Mouse (Mus musculus) MEL (cell line): ENCODE results near the gene Dusp14. TPM values are rescaled to one million over a fixed set of nuclear protein-coding genes. Genes with fewer than 3 reads are reported as not detected.

Experiments used
- DNase-seq: peaks from one replicate; pipeline ENCODE4 v3.0.0; 2011; ENCODE audit warnings: low read depth, low spot score
- H3K27ac ChIP-seq: 2 replicates; pipeline ENCODE4 v1.5.1; 2012; ENCODE audit warnings: low read depth, mild to moderate bottlenecking, control low read depth, low read length, moderate library complexity; ENCODE audit not compliant: control insufficient read depth
- H3K27me3 ChIP-seq, 2 experiments: fragments of 150-350 bp in 1 of 2; sonication (generic) in 1 of 2; 2 replicates each; pipeline ENCODE4 v1.6.1; 2012; ENCODE audit warnings: low read length in 2 of 2, mild to moderate bottlenecking in 2 of 2, improper control_type of control experiment in 1 of 2, moderate library complexity in 1 of 2; ENCODE audit not compliant: insufficient read depth in 2 of 2, control insufficient read depth in 1 of 2
- H3K36me3 ChIP-seq, 2 experiments: 2 replicates each; pipeline ENCODE4 v1.6.1; 2012 to 2014; ENCODE audit warnings: low read length in 2 of 2, improper control_type of control experiment in 1 of 2, inconsistent platforms in 1 of 2, mild to moderate bottlenecking in 1 of 2; ENCODE audit not compliant: insufficient read depth in 2 of 2, control insufficient read depth in 1 of 2
- H3K4me1 ChIP-seq, 2 experiments: fragments of 150-350 bp in 1 of 2; sonication (generic) in 1 of 2; 2 replicates each; pipeline ENCODE4 v1.6.1; 2012; ENCODE audit warnings: low read length in 2 of 2, improper control_type of control experiment in 1 of 2, mild to moderate bottlenecking in 1 of 2; ENCODE audit not compliant: insufficient read depth in 2 of 2, control insufficient read depth in 1 of 2
- H3K4me3 ChIP-seq, 2 experiments: fragments of 150-350 bp in 1 of 2; sonication (generic) in 1 of 2; 2 replicates each; pipeline ENCODE4 v1.5.1; 2012; ENCODE audit warnings: low read depth in 2 of 2, low read length in 2 of 2, mild to moderate bottlenecking in 2 of 2, moderate library complexity in 2 of 2, control low read depth in 1 of 2, improper control_type of control experiment in 1 of 2; ENCODE audit not compliant: control insufficient read depth in 1 of 2, insufficient read depth in 1 of 2
- H3K79me2 ChIP-seq: 2 replicates; pipeline ENCODE4 v1.6.1; 2012; ENCODE audit warnings: mild to moderate bottlenecking, low read length, moderate library complexity; ENCODE audit not compliant: control insufficient read depth, poor library complexity, insufficient read depth
- H3K9ac ChIP-seq: 2 replicates; pipeline ENCODE4 v1.6.1; 2012; ENCODE audit warnings: low read depth, mild to moderate bottlenecking, control low read depth, low read length, moderate library complexity; ENCODE audit not compliant: control insufficient read depth, poor library complexity, severe bottlenecking
- H3K9me3 ChIP-seq: fragments of 150-350 bp; sonication (generic); replicated peaks from 2 replicates; pipeline ENCODE4 v1.6.1; 2012; ENCODE audit warnings: mild to moderate bottlenecking, low read length, improper control_type of control experiment, moderate library complexity; ENCODE audit not compliant: insufficient read depth
- CHD1 ChIP-seq: IDR thresholded peaks from 2 replicates; pipeline ENCODE4 v1.6.1; 2012; ENCODE audit warnings: low read depth, mild to moderate bottlenecking, inconsistent platforms, low read length, improper control_type of control experiment
- CTCF ChIP-seq, 3 experiments: IDR thresholded peaks in 2 of 3; conservative IDR thresholded peaks in 1 of 3; 2 replicates each; pipeline ENCODE4 v1.5.1; 2011 to 2012; ENCODE audit warnings: low read length in 3 of 3, low read depth in 2 of 3, mild to moderate bottlenecking in 2 of 3, improper control_type of control experiment in 1 of 3, inconsistent platforms in 1 of 3, mixed read lengths in 1 of 3, moderate library complexity in 1 of 3; ENCODE audit not compliant: control insufficient read depth in 1 of 3, insufficient read depth in 1 of 3, poor library complexity in 1 of 3, severe bottlenecking in 1 of 3
- ELF1 ChIP-seq: IDR thresholded peaks from 2 replicates; pipeline ENCODE4 v1.6.1; 2014; ENCODE audit warnings: low read depth, mild to moderate bottlenecking, inconsistent platforms, low read length, improper control_type of control experiment, moderate library complexity
- EP300 ChIP-seq, 2 experiments: IDR thresholded peaks; 2 replicates each; pipeline ENCODE4 v1.6.1; 2011; ENCODE audit warnings: improper control_type of control experiment in 2 of 2, low read length in 2 of 2, low read depth in 1 of 2, mild to moderate bottlenecking in 1 of 2
- ETS1 ChIP-seq: IDR thresholded peaks from 2 replicates; pipeline ENCODE4 v1.6.1; 2012; ENCODE audit warnings: low read depth, mild to moderate bottlenecking, inconsistent platforms, low read length, improper control_type of control experiment, moderate library complexity
- GABPA ChIP-seq: IDR thresholded peaks from 2 replicates; pipeline ENCODE4 v1.6.1; 2012; ENCODE audit warnings: low read depth, mild to moderate bottlenecking, inconsistent platforms, low read length, improper control_type of control experiment, moderate library complexity
- GATA1 ChIP-seq: IDR thresholded peaks from 2 replicates; pipeline ENCODE4 v1.6.1; 2011; ENCODE audit warnings: low read depth, low read length, improper control_type of control experiment
- HCFC1 ChIP-seq: IDR thresholded peaks from 2 replicates; pipeline ENCODE4 v1.6.1; 2012; ENCODE audit warnings: low read depth, mild to moderate bottlenecking, inconsistent platforms, low read length, improper control_type of control experiment, moderate library complexity
- JUND ChIP-seq: IDR thresholded peaks from 2 replicates; pipeline ENCODE4 v1.6.1; 2011; ENCODE audit warnings: low read depth, mild to moderate bottlenecking, improper control_type of control experiment, low read length
- MXI1 ChIP-seq: IDR thresholded peaks from 2 replicates; pipeline ENCODE4 v1.6.1; 2011; ENCODE audit warnings: mild to moderate bottlenecking, low read depth, low read length, improper control_type of control experiment
- MYB ChIP-seq: IDR thresholded peaks from 2 replicates; pipeline ENCODE4 v1.6.1; 2011; ENCODE audit warnings: mild to moderate bottlenecking, low read depth, low read length, improper control_type of control experiment
- MYC ChIP-seq: IDR thresholded peaks from 2 replicates; pipeline ENCODE4 v1.6.1; 2011; ENCODE audit warnings: low read depth, mild to moderate bottlenecking, low read length, improper control_type of control experiment, moderate library complexity
- NRF1 ChIP-seq: IDR thresholded peaks from 2 replicates; pipeline ENCODE4 v1.6.1; 2014; ENCODE audit warnings: low read depth, mild to moderate bottlenecking, inconsistent platforms, low read length, improper control_type of control experiment, moderate library complexity; ENCODE audit not compliant: poor library complexity, insufficient read depth, severe bottlenecking
- POLR2AphosphoS2 ChIP-seq: IDR thresholded peaks from 2 replicates; pipeline ENCODE4 v1.6.1; 2011; ENCODE audit warnings: low read length, improper control_type of control experiment
- RAD21 ChIP-seq: IDR thresholded peaks from 2 replicates; pipeline ENCODE4 v1.6.1; 2011; ENCODE audit warnings: mild to moderate bottlenecking, low read depth, low read length, improper control_type of control experiment
- SMC3 ChIP-seq: IDR thresholded peaks from 2 replicates; pipeline ENCODE4 v1.6.1; 2011; ENCODE audit warnings: low read depth, low read length, improper control_type of control experiment
- TAL1 ChIP-seq: IDR thresholded peaks from 2 replicates; pipeline ENCODE4 v1.6.1; 2012; ENCODE audit warnings: mild to moderate bottlenecking, inconsistent platforms, low read length, moderate library complexity, mixed read lengths
- TBP ChIP-seq: IDR thresholded peaks from 2 replicates; pipeline ENCODE4 v1.8.0; 2011; ENCODE audit warnings: low read depth, low read length, improper control_type of control experiment
- TCF12 ChIP-seq: IDR thresholded peaks from 2 replicates; pipeline ENCODE4 v1.6.1; 2014; ENCODE audit warnings: low read depth, mild to moderate bottlenecking, inconsistent platforms, low read length, improper control_type of control experiment, moderate library complexity
- UBTF ChIP-seq: IDR thresholded peaks from 2 replicates; pipeline ENCODE4 v1.6.1; 2012; ENCODE audit warnings: low read depth, mild to moderate bottlenecking, inconsistent platforms, low read length, improper control_type of control experiment, moderate library complexity, borderline replicate concordance; ENCODE audit not compliant: insufficient read depth
- ZC3H11A ChIP-seq: IDR thresholded peaks from 2 replicates; pipeline ENCODE4 v1.6.1; 2012; ENCODE audit warnings: low read depth, mild to moderate bottlenecking, inconsistent platforms, low read length, improper control_type of control experiment
- ZNF384 ChIP-seq: IDR thresholded peaks from 2 replicates; pipeline ENCODE4 v1.6.1; 2012; ENCODE audit warnings: low read depth, mild to moderate bottlenecking, inconsistent platforms, low read length, improper control_type of control experiment
- polyA plus RNA-seq, 2 experiments: library from polyadenylated mRNA; stranded (reverse) in 1 of 2; unstranded in 1 of 2; fragments of >175 nt in 1 of 2; fragments of >200 nt in 1 of 2; gene quantifications; 2 replicates each; pipeline versions ENCODE4 v1.2.1 to v1.2.4; 2012; ENCODE audit warnings: low replicate concordance in 2 of 2, low read depth in 1 of 2; ENCODE audit not compliant: insufficient read length in 2 of 2, insufficient read depth in 1 of 2, missing spikeins in 1 of 2
- total RNA-seq: library from RNA; depleted of rRNA; stranded (reverse); fragments of 300-350 nt; gene quantifications from 2 replicates; pipeline ENCODE4 v1.2.3, GENCODE M21; 2012

Dusp14 gene
- total and polyA plus RNA-seq, 3 experiments = 7.9 to 9.7 TPM; not detected in 1

- H3K4me3 ChIP-seq = no peak overlapping the region
- no peaks in the 10 kb centered on the region for H3K4me1 ChIP-seq
- no peaks in the 10 kb centered on the region for H3K9me3 ChIP-seq
- H3K27me3 ChIP-seq = no peaks in the 10 kb centered on the region
- no peak overlapping the region for H3K27ac ChIP-seq
- H3K9ac ChIP-seq = no peak overlapping the region
- no peak for DNase-seq
- TF ChIP-seq GATA1 (no peak), SMC3 (no peak), ELF1 (no peak), ZNF384 (no peak), CHD1 (no peak), UBTF (no peak)
- H3K79me2 ChIP-seq = no peaks in the 10 kb centered on the region
- peaks cover 0 to 20% of the 10 kb centered on the region in 2 experiments; a peak in 2 of 4 replicates for H3K36me3 ChIP-seq
These were observed 65.1 kb downstream of the Dusp14 start for GRCm38 (mm10) chr11:84003986-84004385.

GRCm38 (mm10) chr11:84001257-84001656 lies 67.8 kb downstream of the Dusp14 start:
- peaks cover 0 to 14% of the 10 kb centered on the region in 2 experiments; a peak in 2 of 4 replicates for H3K36me3 ChIP-seq
- TF ChIP-seq ZNF384 = no peak
- TF ChIP-seq ETS1 = no peak
- no peak for TF ChIP-seq MYB
- no peak for TF ChIP-seq ZC3H11A
- no peak for TF ChIP-seq TBP
- TF ChIP-seq POLR2AphosphoS2 = no peak
- TF ChIP-seq MXI1 = no peak
- TF ChIP-seq CTCF (IDR thresholded peaks at IDR 0.05 in 2 of 3, conservative IDR thresholded peaks at IDR 0.05 in 1 of 3; ENCODE audit: control insufficient read depth in 1 of 3, insufficient read depth in 1 of 3, low read depth in 2 of 3, low read length in 3 of 3, poor library complexity in 1 of 3, severe bottlenecking in 1 of 3) = peak; percentile 7 to 41 (median 28); a peak in 4 of 6 replicates
- TF ChIP-seq EP300 (IDR thresholded peaks at IDR 0.05; ENCODE audit: low read depth in 1 of 2, low read length in 2 of 2) = no peak
- TF ChIP-seq TAL1 = no peak
- no peak for TF ChIP-seq NRF1
- no peak for TF ChIP-seq GABPA
- no peak for TF ChIP-seq UBTF
- no peak for TF ChIP-seq HCFC1
- no peak for TF ChIP-seq TCF12
- TF ChIP-seq SMC3 = 0 out of 2 replicates have a peak, but pooled peaks have one; percentile 19
- TF ChIP-seq JUND = no peak
- TF ChIP-seq MYC = no peak
- TF ChIP-seq RAD21 = peak; percentile 18
- no peaks in the 10 kb centered on the region for H3K9me3 ChIP-seq
- no peaks in the 10 kb centered on the region for H3K79me2 ChIP-seq
- no peaks in the 10 kb centered on the region for H3K27me3 ChIP-seq
- H3K4me1 ChIP-seq = no peaks in the 10 kb centered on the region
- DNase-seq = peak; percentile 33
- H3K9ac ChIP-seq = no peak overlapping the region
- no peak overlapping the region for H3K4me3 ChIP-seq
- no peak overlapping the region for H3K27ac ChIP-seq
